Mouse (Mus musculus) heart, postnatal 10 days (tissue): Measurements from ENCODE around the gene Slc25a26. TPM values are rescaled to one million over a fixed set of nuclear protein-coding genes. Genes with fewer than 3 reads are reported as not detected.

ENCODE experiments used
- DNase-seq, 2 experiments: peaks; one replicate each; pipeline ENCODE4 v3.0.0; 2021
- intact Hi-C: fragments of 180-260 bp; cut with DNase I; formaldehyde crosslinking; loops from one replicate; pipeline ENCODE4 v1.15.1; 2025
- total RNA-seq, 2 experiments: library from RNA; stranded (reverse); gene quantifications; 2 replicates each; pipeline ENCODE4 v1.2.3; 2021

Gene Slc25a26
- total RNA-seq, 2 experiments from 2014 or later, result 10.6 to 13.9 TPM

DNA sequence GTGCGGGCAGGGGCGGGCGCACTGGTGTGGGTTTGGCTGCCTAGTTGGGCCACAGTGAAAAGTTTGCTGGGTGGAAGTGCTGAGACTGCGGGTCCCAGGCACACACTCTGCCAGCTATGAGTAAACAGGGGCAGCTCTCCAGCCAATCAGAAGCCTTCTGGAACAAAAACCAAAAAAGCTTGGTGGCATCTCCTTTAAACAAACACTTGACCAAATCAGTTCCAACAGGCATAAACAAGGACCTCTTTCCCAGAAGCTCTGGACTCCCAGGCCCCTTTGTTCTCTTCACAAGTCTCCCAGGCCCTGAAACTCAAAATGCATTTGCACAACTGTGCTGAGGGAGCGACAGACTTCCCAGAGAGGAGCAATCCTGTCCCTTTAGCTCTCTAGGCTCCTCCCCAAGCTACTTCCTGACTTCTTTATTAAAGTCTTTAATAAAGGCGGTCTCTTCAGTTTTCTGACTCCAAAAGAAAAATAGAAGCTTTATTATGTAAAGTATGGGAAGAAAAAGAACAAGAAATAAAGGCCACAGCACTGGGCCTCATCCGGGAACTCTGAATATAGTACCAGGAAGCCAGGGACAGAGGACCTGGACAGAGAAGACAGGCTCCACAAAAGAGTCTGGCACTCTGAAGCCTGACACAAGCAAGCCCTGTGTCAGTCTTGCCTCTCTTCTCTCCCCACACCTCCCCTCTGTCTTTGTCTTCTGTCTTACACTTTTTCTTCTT lies 131.1 kb downstream of the Slc25a26 start:
- intact Hi-C loops, result no loop called here
- DNase-seq, result no peak

DNA sequence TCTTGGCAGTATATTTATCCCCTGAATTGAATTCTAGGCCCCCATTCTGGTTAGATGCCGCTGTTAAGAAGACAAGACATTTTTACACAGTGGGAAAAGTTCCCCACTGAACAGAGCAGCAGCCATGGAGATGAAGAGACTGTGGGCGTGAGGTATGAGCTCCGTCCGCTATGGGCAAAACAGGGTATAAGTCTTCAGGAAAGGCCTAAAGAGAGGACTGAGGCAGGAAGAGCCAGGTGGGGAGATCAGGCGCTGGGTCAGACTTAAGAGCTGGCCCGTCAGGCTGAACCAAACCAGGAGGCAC lies 131.6 kb downstream of the Slc25a26 start:
- no peak for DNase-seq
- intact Hi-C loops, result no loop called here

DNA sequence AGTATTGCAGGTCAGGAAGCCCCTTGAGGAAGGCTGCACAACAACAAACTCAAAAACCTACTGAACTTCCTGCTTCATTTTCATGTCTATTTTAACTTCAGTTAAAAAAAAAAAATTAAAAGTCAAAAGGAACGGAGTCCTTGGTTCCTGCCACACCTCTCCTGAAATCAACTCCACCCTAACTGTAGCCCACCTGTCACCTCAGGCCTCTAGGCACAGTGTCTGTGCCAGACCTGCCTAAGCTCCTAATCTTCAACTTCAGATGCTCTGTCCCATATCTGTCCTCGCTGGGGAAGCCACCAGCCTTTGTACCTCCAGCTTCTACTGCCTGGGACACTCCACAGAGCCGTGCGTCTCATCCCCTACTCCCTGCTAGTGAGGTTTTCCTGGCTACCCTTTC lies 134.1 kb downstream of the Slc25a26 start:
- DNase-seq, result no peak

DNA sequence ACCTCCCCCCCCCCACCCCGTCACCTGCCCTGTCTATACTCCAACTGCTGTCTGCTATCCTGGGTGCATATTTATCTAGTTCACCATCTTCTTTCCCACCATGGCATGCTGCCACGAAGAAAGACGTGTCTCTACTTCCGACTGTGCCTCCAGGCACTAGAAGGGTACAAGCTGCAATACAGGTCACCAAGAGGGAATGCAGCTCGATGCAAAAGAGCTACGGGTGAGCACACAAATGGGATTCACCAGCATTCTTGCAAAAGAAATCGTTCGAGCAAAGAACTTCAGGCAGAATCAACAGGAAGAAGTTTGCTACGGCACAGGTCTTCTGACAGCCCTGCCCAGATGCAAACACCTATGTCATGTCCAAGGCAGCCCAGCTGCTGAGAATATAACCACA lies 134.6 kb downstream of the Slc25a26 start:
- intact Hi-C loops, result no loop called here

More for the DNA sequence above, 134.1 kb downstream of the Slc25a26 start:
- intact Hi-C loops, result no loop called here

DNA sequence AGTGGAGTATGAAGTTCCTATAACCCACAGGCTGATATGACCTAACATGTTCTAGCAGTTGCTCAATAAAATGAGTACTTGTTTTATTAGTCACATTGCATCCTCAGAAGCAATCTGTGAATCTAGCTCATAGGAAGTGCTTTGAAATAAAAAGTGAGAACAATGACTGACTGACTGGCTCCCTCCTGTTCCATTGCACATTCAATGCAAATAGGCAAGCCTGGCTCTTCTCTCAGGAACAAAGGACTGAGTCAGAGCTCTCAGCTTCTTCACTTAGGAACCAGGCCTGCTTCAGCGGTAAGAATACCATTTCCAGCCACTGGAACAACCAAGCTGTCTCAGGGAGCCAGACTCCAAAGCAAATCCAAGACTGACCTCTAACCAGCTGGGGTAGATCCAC lies 135.2 kb downstream of the Slc25a26 start:
- no peak for DNase-seq
- intact Hi-C loops, result no loop called here

More for the DNA sequence above, 134.6 kb downstream of the Slc25a26 start:
- no peak for DNase-seq

DNA sequence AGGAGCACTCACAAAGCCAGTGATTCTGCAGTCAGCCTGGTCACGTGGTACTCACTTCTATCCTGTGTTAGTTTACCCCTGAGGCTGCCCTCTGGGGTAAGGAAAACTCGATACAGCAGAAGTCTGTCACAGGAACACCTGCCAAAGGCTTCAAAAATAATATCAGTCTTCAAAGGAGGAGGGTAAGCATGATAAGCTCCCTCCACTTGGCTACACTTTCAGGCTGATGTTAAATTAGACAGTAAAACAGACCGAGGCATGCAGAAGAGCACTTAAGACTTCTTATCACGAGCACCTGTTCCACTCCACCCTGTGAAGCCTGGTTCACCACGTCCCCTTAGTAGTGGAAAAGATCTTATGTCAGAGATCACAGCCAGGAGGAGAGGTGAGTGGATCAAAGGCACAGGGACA lies 136.9 kb downstream of the Slc25a26 start:
- no peak for DNase-seq
- intact Hi-C loops, result no loop called here

DNA sequence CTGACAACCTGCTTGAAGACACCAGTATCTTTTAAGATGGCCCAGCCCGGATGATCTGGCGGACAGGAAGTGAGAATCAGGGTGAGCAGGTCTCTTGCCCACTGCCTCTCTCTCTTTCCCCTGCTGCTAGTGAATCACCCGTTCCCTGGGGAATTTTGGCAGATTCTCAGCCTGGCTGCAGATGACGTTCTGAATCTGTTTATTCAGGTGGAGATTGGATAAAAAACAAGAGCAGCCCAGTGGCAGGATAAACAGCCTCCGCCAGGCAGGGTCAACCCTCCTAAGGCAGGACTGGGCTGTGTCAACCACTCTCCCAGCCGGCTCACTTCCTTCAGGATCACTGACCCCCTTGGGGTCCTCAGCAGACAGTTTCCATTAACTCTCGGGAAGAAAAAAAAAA lies 140.2 kb downstream of the Slc25a26 start:
- DNase-seq, result peak in 1 of 2 experiments; percentile 58
- intact Hi-C loops, result no loop called here

DNA sequence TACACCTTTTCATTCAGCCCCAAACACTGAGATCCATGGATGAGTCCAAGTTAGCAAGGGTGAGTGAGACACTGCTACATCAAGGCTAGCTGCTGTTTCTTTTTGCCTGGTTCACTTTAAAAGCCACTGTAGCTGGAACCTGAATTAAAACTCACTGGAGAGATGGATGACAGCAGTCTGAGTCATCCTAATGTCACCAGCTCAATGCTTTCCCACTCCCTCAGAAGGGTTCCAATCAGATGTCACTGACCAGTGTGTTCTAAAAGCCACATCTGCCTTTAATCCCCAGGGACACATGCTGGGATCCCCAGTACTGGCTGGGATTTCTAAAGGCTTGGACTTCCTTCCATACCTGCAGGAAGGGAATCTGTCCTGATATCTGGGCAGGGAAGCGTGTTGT lies 141.9 kb downstream of the Slc25a26 start:
- intact Hi-C loops, result no loop called here
- DNase-seq, result no peak

DNA sequence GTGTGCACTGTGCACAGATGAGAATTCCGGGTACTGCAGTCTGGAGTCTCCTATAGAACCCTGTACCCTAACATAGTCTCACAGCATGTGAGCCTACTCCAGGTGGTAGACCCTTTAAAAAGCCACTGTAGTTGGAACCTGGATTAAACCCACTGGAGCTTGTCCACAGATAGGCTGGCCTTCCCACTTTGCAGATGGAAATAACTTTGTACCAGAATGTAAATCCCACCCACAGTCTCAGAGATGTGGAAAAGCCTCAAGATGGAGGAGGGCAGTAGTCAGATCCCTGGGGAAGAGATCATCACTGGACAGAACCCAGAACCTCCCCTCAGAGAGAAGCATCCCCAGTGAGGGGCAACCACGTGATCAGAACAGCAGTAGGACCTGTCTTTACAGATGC lies 143.9 kb downstream of the Slc25a26 start:
- no peak for DNase-seq
- intact Hi-C loops, result no loop called here

DNA sequence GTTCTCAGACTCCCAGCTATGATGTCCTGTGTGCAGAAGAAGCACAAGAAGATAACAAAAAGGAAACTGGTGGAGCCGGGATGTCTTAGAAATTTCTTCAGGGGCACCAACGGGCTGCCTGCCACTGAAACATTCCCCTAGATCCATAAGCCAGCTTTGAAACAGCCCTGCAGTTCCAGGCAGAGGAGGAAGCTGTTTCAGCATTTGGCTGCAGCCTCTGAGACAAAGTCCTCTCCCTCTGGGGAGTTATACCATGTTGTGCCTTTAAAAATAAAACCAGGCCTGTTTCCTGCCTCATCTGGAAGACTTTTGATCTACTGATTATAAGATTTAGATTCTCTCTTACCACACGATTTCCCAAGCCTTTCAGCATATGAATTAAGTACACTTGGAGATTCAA lies 144.5 kb downstream of the Slc25a26 start:
- no peak for DNase-seq
- intact Hi-C loops, result no loop called here

DNA sequence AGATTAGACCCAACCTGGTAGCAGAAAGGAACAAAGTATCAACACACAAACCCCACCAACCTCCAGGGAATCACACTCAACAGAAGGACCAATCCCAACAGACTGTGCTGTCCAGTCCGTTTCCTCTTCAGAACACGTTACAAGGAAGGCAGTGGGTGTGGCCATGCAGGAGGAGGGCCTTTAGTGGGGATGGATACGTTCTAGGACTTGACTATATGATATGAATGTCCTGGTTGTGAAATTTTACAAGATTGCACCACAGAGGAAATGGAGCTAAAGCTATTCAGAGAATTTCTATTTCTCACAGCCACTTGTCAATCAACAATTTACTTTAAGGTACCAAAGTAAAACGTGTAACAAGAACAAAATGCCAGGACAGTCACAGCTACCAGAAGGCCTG lies 145.6 kb downstream of the Slc25a26 start:
- intact Hi-C loops, result no loop called here
- no peak for DNase-seq

DNA sequence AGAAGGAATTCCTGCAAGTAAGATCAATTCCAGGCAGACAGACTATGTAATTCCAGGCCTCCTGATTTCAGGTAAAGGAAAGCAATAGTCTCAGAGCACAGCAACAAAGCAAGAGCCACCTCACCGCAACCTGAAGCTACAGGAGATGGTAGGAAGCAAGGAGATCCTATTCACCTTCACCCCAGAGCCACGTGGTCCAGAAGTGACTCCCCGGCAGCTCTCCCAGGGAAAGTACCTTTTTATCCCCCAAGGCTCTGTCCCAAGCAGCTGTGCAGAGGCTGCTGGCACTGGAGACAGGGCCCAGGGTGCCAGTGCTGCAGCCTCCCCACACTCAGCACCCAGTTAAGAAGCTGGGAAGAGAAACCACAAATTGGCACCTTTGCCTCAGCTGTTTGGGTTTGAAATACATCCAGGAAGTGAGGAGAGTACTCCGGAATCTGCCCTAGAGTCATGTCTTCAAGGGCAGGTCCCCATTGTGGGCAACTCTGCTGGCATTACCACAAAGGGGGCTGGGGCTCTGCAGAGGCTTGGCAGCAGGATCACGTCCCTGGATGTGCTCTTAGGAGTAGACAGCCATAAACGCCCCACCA lies 146.2 kb downstream of the Slc25a26 start:
- intact Hi-C loops, result no loop called here
- no peak for DNase-seq

DNA sequence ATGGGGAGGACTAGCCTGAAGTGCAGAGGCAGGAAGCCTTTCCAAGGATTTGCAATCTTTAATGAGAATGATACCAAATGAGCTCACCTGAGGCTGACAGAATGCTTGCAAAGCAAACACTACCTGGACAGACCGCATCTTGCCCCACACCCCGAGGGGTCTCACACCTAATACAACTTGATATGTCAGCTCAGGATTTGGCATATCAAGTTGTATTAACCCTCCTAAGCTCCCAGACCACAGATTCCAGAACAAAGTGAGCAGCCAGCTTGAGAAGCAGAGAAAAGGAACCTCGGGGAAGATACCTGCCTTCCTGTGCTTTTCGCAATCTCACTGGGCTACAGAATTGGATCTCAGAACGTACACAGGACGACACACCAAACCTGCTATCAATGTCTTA lies 146.8 kb downstream of the Slc25a26 start:
- DNase-seq, result no peak
- intact Hi-C loops, result no loop called here

DNA sequence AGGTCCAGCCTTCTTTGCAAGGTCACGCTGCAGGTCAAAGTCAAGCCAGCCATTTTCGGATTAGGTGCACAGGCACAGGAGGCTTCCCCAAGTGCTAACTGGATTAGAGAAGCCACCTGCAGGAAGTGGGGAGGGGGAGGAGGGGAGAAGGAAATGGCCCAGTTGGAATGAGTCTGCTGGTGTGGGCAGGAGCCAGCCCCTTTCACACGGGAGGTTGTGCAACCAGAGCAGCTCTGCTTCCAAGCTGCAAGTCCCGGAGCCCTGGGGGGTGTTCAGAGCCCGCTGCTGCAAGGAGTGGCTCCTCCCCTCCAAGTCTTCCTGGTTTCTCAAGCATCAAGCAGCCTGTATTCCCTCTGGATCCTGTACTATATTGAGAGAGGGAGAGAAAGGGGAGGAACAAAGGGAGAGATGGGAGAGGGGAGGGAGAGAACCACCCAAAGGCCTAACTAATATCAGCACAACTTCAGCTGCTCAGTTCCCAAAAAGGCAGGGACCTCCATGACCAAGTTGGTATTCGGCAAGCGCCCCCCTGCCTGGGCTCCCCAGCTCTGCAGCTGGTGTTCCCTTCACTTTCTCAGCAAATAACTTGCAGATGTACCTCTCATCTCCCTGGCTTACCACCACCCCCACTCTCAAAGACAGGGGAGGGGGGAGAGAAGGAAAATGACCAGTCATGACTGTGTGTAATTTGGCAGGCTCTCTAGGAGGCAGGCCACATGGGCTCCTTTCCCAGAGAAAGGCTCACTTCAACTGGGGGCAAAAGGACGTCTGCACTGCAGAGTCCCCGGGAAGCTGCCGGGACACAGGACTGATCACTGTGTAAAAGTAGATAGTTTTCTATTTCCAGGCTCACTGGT lies 147.7 kb downstream of the Slc25a26 start:
- DNase-seq, result peak; percentile 89 to 91
- intact Hi-C loops, result loop anchor here (2.0 kb wide), 1 partner anchor 41 kb away; no protein-coding TSS in a partner anchor

DNA sequence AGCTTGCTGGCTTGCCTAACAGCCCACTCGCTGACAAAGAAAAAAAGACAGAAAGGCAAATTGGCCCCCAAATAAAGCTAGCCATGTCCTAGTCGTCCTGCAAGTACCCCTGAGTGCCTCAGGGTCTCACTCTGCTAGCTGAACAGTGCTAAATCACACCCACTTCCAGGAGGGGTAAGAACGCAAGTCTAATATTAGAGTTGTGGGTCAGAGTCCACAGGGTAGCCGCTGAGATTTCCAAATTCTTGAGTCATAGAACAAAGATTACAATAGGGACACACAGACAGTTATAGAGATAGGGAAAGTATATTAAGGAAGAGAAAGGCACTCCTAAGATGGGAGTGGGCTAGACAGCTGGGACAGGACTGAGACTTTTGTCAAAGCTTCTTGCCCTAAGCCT lies 148.4 kb downstream of the Slc25a26 start:
- intact Hi-C loops, result loop anchor here (2.0 kb wide), 1 partner anchor 40 kb away; no protein-coding TSS in a partner anchor
- DNase-seq, result no peak

DNA sequence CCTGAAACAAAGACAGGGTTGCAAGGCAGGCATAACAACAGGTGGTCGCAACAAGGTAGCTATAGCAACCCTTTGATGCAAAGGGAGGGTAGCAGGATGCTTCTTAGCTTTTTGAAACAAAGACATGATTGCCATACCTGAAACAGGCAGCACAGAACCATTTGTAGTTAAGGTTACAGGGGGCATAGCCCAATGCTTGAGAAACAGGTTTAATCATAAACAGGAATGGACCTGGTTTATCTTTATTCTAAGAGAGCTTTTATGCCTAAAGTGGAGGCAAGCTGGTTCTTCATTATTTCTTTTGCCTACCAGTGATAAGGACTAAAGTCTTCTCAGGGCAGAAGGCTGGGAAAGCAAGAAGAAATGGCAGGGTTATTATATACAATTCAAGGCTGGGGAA lies 149.5 kb downstream of the Slc25a26 start:
- no peak for DNase-seq
- intact Hi-C loops, result loop anchor here (2.0 kb wide), 1 partner anchor 39 kb away; no protein-coding TSS in a partner anchor

DNA sequence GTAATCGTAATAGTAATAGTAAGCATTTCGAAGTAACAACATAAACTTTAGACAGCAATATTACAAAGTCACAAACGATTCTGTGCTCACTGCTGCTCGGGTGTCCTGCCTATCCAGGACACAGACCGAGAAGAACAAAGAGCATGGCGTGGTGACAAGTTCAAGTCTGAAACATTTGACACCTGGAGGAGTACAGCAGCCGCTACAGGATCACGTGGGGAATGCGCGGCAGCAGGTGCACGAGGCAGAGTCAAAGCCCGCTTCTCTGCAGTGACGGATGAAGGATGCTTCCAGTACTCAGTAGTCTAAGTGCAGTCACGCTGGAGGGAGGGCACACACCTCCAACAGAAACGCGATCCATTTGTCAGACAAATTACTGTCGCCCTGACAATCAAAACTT lies 151.4 kb downstream of the Slc25a26 start:
- no peak for DNase-seq
- intact Hi-C loops, result no loop called here

DNA sequence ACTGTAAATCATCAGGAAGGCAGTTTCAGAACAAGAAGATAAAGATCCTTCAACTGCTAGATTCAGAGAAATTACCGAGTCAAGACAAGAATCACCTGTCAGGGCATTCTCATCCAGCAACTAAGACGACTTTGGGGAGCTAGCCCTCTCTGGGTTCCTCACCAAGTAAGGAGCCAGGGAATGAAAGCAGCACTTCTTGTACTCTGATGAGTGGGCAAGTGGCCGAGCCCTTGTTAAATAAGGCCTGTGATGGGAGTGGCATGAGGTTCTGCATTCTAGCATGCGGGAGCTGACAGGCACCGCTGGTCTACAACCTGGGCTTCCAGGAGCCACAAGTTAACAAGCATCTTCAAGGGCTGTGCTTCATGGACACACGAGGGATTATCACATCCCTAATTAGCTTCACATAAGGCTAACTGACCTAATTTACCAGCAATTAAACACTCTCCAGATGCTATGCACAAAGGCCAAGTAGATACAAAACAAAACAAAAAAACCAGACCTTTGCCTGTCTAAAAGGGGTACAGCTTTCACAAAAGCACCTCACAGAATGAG lies 152.6 kb downstream of the Slc25a26 start:
- no peak for DNase-seq
- intact Hi-C loops, result no loop called here

DNA sequence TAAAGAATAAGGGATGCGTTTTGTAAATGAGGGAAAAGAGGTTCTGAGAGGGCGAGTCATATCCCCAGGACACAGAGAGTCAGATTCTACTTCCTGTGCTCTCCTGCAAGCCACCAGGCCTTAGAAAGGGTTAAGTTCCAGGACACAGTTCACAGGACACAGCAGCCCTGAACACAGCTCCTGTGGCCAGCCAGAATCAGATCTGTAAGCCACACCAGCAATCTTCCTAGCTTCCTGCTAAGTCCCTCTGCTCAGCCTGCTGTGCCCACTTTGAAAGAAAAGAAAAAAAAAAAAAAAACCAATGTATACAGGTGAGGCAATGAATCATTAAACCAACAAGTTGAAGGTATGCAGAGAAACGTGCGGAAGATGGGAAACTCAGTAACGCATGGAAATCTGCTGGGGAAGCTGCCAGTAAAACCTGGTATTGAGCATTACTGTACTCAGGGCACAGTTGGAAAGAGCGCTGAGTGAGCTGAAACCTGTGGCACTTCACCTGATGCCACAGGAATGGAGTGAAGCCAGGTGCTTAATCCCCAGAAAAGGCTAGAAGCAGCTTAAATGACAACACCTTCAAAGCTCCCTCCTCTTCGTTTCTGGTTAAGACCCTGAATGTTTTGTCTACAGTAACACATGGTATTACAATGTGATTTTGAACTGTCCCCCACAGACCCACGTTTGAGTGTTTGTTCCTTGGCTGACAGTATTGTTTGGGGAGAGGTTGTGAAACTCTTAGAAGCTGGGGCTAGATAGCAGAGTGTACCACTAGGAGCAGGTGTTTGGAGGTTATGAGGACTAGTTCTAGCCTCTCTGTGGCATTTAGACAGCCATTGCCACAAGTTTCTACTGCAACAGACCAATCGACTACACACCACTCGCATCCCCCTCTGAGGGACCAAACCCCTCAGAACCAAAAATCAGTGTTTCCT lies 153.5 kb downstream of the Slc25a26 start:
- intact Hi-C loops, result no loop called here
- no peak for DNase-seq
